Mouse (Mus musculus): ENCODE data around the gene Psmb4. TPM values are rescaled to one million over a fixed set of nuclear protein-coding genes. Genes with fewer than 3 reads are reported as not detected.
A peak's percentile ranks its signal among the peaks of the same experiment; 100 is the strongest.
"Not testable (repeated sequence)": the region's sequence is repeated elsewhere in the genome, so short reads cannot be mapped to it uniquely, and the experiment has no call there.

Psmb4 gene
- polyA plus RNA-seq, 1 experiment from 2014 or later: 308 TPM

GRCm38 (mm10) chr3:94930386-94931266, 43.9 kb upstream of the Psmb4 start:
- not testable (repeated sequence) for H3K4me3 ChIP-seq (ENCODE audit: low read depth, low read length); H3K27me3 ChIP-seq (replicated peaks; ENCODE audit: control insufficient read depth, insufficient read depth, low read length); H3K36me3 ChIP-seq (ENCODE audit: control insufficient read depth, insufficient read depth); H3K4me1 ChIP-seq (replicated peaks; ENCODE audit: control insufficient read depth, insufficient read depth, low read length); ATAC-seq; H3K9ac ChIP-seq (ENCODE audit: low read depth, low read length); H3K4me2 ChIP-seq (replicated peaks; ENCODE audit: low read depth); H3K9me3 ChIP-seq (ENCODE audit: control insufficient read depth)
- WGBS: 35% methylated on average over 7 of the region's 7 CpGs
- H3K27ac ChIP-seq (ENCODE audit: low read depth, low read length): peak overlapping the region; percentile 21; the same call in 1 of the 2 replicates

DNA sequence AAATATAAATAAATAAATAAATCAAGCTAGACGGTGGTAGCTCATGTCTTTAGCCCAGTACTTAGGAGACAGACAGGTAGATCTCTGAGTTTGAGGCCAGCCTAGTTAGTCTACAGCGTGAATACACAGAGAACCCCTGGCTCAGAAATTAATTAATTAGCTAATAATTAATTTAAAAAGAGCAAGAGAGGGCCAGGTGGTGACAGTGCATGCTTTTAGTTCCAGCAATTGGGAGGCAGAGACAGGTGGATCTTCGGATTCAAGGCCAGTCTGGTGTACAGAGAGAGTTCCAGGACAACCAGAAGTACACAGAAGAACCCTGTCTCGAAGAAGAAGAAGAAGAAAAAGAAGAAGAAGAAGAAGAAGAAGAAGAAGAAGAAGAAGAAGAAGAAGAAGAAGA, 42.2 kb upstream of the Psmb4 start:
- not testable (repeated sequence) for H3K9me3 ChIP-seq (ENCODE audit: control insufficient read depth); ATAC-seq; H3K27me3 ChIP-seq (replicated peaks; ENCODE audit: control insufficient read depth, insufficient read depth, low read length); H3K9ac ChIP-seq (ENCODE audit: low read depth, low read length); H3K36me3 ChIP-seq (ENCODE audit: control insufficient read depth, insufficient read depth); H3K4me3 ChIP-seq (ENCODE audit: low read depth, low read length); H3K27ac ChIP-seq (ENCODE audit: low read depth, low read length); H3K4me1 ChIP-seq (replicated peaks; ENCODE audit: control insufficient read depth, insufficient read depth, low read length); H3K4me2 ChIP-seq (replicated peaks; ENCODE audit: low read depth)
- 81% methylated on average over 4 of the region's 4 CpGs for WGBS

DNA sequence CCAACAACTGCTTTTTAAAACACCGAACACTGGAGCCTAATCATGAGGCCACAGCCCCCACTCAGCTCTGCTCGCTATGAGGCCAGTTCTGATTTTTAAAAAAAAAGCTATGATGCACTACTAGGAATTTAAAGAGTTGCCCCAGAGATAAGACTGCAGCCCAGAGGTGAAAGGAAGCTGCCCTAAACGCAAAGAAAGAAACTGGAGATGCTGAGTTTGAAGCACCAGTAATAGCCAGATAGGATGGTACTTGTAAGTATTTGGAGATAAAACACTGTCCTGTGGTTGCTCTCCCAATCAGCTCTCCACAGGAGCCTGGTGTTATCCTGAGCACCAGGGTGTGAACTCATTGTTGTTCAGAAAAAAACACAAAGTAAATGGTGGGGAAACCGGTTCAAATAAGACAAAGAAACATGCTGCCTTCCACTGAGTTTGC, 39.6 kb upstream of the Psmb4 start:
- 50% methylated on average over 4 of the region's 4 CpGs for whole genome bisulfite sequencing
- not testable (repeated sequence) for H3K9me3 ChIP-seq (ENCODE audit: control insufficient read depth); ATAC-seq; H3K27me3 ChIP-seq (replicated peaks; ENCODE audit: control insufficient read depth, insufficient read depth, low read length); H3K36me3 ChIP-seq (ENCODE audit: control insufficient read depth, insufficient read depth); H3K9ac ChIP-seq (ENCODE audit: low read depth, low read length); H3K4me1 ChIP-seq (replicated peaks; ENCODE audit: control insufficient read depth, insufficient read depth, low read length); H3K4me2 ChIP-seq (replicated peaks; ENCODE audit: low read depth); H3K27ac ChIP-seq (ENCODE audit: low read depth, low read length); H3K4me3 ChIP-seq (ENCODE audit: low read depth, low read length)

DNA sequence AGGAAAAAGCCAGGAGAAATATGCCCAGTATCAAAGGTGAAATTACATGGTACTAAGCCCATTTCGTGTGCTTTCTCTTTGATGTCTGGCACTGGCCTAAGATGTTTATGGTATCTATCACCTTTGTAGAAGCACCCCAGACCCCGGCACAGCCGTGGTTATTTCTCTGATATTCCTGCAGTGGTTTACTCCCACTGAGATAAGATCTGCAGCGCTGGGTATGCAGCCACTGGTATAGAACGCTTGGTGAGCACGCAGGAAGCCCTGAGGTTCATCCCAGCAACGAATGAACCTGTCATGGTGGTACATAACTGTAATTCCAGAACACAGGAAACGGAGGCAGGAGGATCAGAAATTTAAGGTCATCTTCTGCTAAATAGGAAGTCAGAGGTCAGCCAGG, 37.9 kb upstream of the Psmb4 start:
- no peak overlapping the region for H3K4me2 ChIP-seq (replicated peaks; ENCODE audit: low read depth)
- H3K4me3 ChIP-seq (ENCODE audit: low read depth, low read length): no peak overlapping the region
- no peaks in the 10 kb centered on the region for H3K36me3 ChIP-seq (ENCODE audit: control insufficient read depth, insufficient read depth)
- H3K9me3 ChIP-seq (ENCODE audit: control insufficient read depth): no peaks in the 10 kb centered on the region
- no peak overlapping the region for H3K9ac ChIP-seq (ENCODE audit: low read depth, low read length)
- H3K27me3 ChIP-seq (replicated peaks; ENCODE audit: control insufficient read depth, insufficient read depth, low read length): no peaks in the 10 kb centered on the region
- ATAC-seq: no peak
- H3K27ac ChIP-seq (ENCODE audit: low read depth, low read length): no peak overlapping the region
- TF ChIP-seq CTCF (IDR thresholded peaks at IDR 0.05; ENCODE audit: low read depth): no peak
- H3K4me1 ChIP-seq (replicated peaks; ENCODE audit: control insufficient read depth, insufficient read depth, low read length): no peaks in the 10 kb centered on the region
- WGBS: 23% methylated on average over 8 of the region's 8 CpGs

GRCm38 (mm10) chr3:94922333-94922732, 35.6 kb upstream of the Psmb4 start:
- 37% methylated on average over 3 of the region's 3 CpGs for WGBS

DNA sequence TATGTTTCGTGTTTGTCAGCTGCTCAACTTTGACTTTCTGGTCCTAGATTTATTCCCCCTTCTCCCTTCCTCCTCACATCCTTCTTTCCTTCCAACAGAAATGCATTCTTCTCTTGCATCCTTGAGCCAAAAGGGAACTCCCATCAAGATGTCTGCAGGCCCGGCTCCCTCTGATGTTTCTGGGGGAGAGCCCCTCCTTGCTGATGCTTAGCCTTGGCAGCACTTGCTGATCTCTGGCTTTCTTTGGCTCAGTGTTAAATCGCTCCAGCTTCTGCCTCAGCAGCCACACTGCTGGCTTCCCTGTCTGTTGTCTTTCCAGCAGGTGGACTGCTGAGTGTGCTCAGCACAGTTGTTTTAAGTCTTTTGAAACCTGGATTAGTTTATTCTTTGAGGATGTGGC, 34.3 kb upstream of the Psmb4 start:
- ATAC-seq: no peak
- Histone ChIP-seq H3K4me3 (ENCODE audit: low read depth, low read length) (no peak overlapping the region), H3K4me2 (replicated peaks; ENCODE audit: low read depth) (no peak overlapping the region), H3K27ac (ENCODE audit: low read depth, low read length) (no peak overlapping the region), H3K27me3 (replicated peaks; ENCODE audit: control insufficient read depth, insufficient read depth, low read length) (no peaks in the 10 kb centered on the region), H3K36me3 (ENCODE audit: control insufficient read depth, insufficient read depth) (no peaks in the 10 kb centered on the region), H3K9me3 (ENCODE audit: control insufficient read depth) (no peaks in the 10 kb centered on the region), H3K9ac (ENCODE audit: low read depth, low read length) (no peak overlapping the region), H3K4me1 (replicated peaks; ENCODE audit: control insufficient read depth, insufficient read depth, low read length) (peaks cover 4% of the 10 kb centered on the region; the same call in 1 of the 2 replicates)
- TF ChIP-seq CTCF (IDR thresholded peaks at IDR 0.05; ENCODE audit: low read depth): no peak
- 53% methylated on average over 3 of the region's 3 CpGs for WGBS

More at GRCm38 (mm10) chr3:94922333-94922732, 35.6 kb upstream of the Psmb4 start:
- no peak overlapping the region for H3K4me2 ChIP-seq (replicated peaks; ENCODE audit: low read depth)
- no peak overlapping the region for H3K9ac ChIP-seq (ENCODE audit: low read depth, low read length)
- H3K9me3 ChIP-seq (ENCODE audit: control insufficient read depth): no peaks in the 10 kb centered on the region
- no peak overlapping the region for H3K27ac ChIP-seq (ENCODE audit: low read depth, low read length)
- TF ChIP-seq CTCF (IDR thresholded peaks at IDR 0.05; ENCODE audit: low read depth): no peak
- H3K4me3 ChIP-seq (ENCODE audit: low read depth, low read length): no peak overlapping the region
- ATAC-seq: no peak
- H3K27me3 ChIP-seq (replicated peaks; ENCODE audit: control insufficient read depth, insufficient read depth, low read length): no peaks in the 10 kb centered on the region
- no peaks in the 10 kb centered on the region for H3K36me3 ChIP-seq (ENCODE audit: control insufficient read depth, insufficient read depth)
- H3K4me1 ChIP-seq (replicated peaks; ENCODE audit: control insufficient read depth, insufficient read depth, low read length): peaks cover 4% of the 10 kb centered on the region; the same call in 1 of the 2 replicates

All from intestine, postnatal 0 days (tissue).